Comparison of ENCODE assay signal across 31 mouse cellular contexts in genomic region chr1:73230611-73231010, GRCm38 (mm10).
"Had no signal": no experiment of that assay in that cellular context is flagged by ENCODE, and none has a peak within 500 bp of the region (broad histone marks: within the 10 kb centered on the region; RNA-seq: fewer than 3 reads in every experiment).

No protein-coding gene starts in this region.

- H3K36me3 ChIP-seq: heart, embryonic 10.5 days; heart, embryonic 12.5 days; heart, embryonic 13.5 days; heart, embryonic 15.5 days; hindbrain, embryonic 10.5 days; hindbrain, embryonic 12.5 days; hindbrain, embryonic 13.5 days; hindbrain, embryonic 15.5 days; intestine, embryonic 15.5 days; kidney, embryonic 15.5 days had no signal

- H3K27me3 ChIP-seq: heart, embryonic 12.5 days; heart, embryonic 13.5 days; heart, embryonic 15.5 days; hindbrain, embryonic 12.5 days; hindbrain, embryonic 13.5 days; hindbrain, embryonic 15.5 days; intestine, embryonic 15.5 days; kidney, embryonic 15.5 days had no signal

- H3K4me2 ChIP-seq: heart, embryonic 11.5 days; heart, embryonic 12.5 days; heart, embryonic 13.5 days; heart, embryonic 15.5 days; hindbrain, embryonic 12.5 days; hindbrain, embryonic 13.5 days; hindbrain, embryonic 14.5 days; hindbrain, embryonic 15.5 days; intestine, embryonic 15.5 days; kidney, embryonic 15.5 days had no signal

- ATAC-seq: hindbrain, embryonic 16.5 days; hindbrain, postnatal 0 days; inflammation-experienced regulatory T-cells, adult 6 months; intestine, embryonic 15.5 days; intestine, embryonic 16.5 days; intestine, postnatal 0 days had no signal

- DNase-seq: heart, postnatal 10 days; heart, postnatal 14 days; heart, postnatal 36 days; heart, postnatal 4 days; kidney, adult 18-20 months; kidney, postnatal 10 days; kidney, postnatal 14 days; kidney, postnatal 25 days; kidney, postnatal 4 days; layer of hippocampus, adult 9-11 months; layer of hippocampus, postnatal 36 days had no signal

- H3K9ac ChIP-seq: heart, embryonic 12.5 days; heart, embryonic 13.5 days; heart, embryonic 15.5 days; hindbrain, embryonic 12.5 days; hindbrain, embryonic 13.5 days; hindbrain, embryonic 14.5 days; hindbrain, embryonic 15.5 days; intestine, embryonic 15.5 days; kidney, embryonic 15.5 days had no signal

- H3K9me3 ChIP-seq: intestine, embryonic 15.5 days; kidney, embryonic 15.5 days had no signal

- H3K4me3 ChIP-seq: heart, embryonic 10.5 days; heart, embryonic 12.5 days; heart, embryonic 13.5 days; heart, embryonic 15.5 days; hindbrain, embryonic 10.5 days; hindbrain, embryonic 12.5 days; hindbrain, embryonic 13.5 days; hindbrain, embryonic 15.5 days; intestine, embryonic 15.5 days; kidney, embryonic 15.5 days; layer of hippocampus, adult 2 months; left cerebral cortex, adult 2 months had no signal

- H3K27ac ChIP-seq: heart, embryonic 10.5 days; heart, embryonic 13.5 days; heart, embryonic 15.5 days; hindbrain, embryonic 10.5 days; hindbrain, embryonic 12.5 days; hindbrain, embryonic 13.5 days; hindbrain, embryonic 14.5 days; hindbrain, embryonic 15.5 days; hindbrain, postnatal 0 days; intestine, embryonic 15.5 days; kidney, embryonic 15.5 days; kidney, postnatal 0 days; layer of hippocampus, adult 2 months; left cerebral cortex, adult 2 months had no signal

- H3K4me1 ChIP-seq: hindbrain, embryonic 10.5 days; hindbrain, embryonic 12.5 days; hindbrain, embryonic 13.5 days; hindbrain, embryonic 15.5 days; intestine, embryonic 15.5 days; kidney, embryonic 15.5 days had no signal
